Mouse (Mus musculus): ENCODE results near the gene Atp8a1. TPM values are rescaled to one million over a fixed set of nuclear protein-coding genes. Genes with fewer than 3 reads are reported as not detected.

Gene Atp8a1
- polyA plus RNA-seq, 1 experiment from 2014 or later, result 17.0 TPM

DNA sequence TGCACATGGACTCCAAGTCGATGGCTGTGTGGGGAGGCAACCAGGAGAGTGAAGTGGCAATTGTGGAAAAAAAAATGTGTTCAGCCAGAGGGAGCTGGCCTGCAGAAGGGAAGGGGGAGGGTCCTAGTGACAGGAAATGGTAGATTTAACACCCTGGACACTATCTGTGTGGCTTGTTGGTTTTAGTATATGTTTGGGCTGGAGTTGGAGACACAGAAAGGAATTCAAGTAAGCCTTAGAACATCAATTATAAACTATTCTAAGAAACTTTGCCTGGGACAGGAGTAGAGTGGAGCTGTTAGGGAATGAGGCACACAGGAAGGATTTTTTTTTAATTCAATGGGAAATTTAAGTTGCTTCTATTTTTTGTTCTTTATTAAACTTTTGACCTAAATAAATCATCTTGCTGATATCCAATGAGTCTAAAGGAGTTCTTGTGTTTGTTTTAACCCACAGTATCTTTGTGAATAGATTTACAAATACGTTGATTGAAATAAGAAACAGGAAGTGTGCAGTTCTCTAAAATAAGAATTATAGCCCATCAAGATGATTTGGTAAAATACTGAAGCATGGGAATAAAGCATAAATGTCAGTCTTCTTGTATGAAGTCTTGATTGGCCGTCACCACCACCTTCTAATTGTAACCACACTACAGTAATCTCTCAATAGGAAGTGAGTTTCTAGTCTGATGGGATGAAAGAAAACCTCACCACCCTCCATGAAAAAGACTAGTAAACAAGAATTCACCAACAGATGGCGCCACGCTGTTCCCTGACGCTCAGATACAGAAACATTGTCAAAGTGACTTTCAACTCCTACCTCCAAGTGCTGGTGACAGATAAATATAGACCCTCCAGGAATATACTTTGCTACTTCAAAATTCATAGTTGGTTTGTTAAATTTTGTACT lies 267.3 kb downstream of the Atp8a1 start:
- no peak overlapping the region for H3K27ac ChIP-seq
- no peaks in the 10 kb centered on the region for H3K9me3 ChIP-seq
- DNase-seq (ENCODE audit: low spot score), result no peak
- H3K4me1 ChIP-seq (replicated peaks), result no peaks in the 10 kb centered on the region
- H3K4me3 ChIP-seq, result no peak overlapping the region
- no peaks in the 10 kb centered on the region for H3K36me3 ChIP-seq
- H3K27me3 ChIP-seq (ENCODE audit: insufficient read depth, poor library complexity, severe bottlenecking), result no peaks in the 10 kb centered on the region
- WGBS, result 50% methylated on average over 6 of the region's 6 CpGs

DNA sequence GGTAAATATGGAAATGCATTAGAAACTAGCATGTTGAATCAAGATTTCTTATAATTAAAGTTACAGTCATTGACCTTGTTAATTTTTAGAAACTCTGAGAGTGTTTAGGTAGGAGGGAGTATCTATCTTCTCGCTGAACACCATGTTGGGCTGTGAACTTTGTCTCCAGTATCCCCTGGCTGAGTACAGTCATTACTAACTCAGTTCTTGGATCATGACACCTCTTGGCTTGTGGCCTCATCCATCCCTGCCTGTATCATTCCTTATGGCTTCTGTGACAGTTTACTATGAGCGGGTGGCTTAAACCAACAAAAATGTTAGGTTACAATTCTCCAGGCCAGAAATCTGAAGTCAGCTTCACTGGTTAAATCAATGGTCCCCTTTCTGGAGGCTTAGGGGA lies 271.5 kb downstream of the Atp8a1 start:
- Histone ChIP-seq H3K36me3 (no peaks in the 10 kb centered on the region), H3K27ac (no peak overlapping the region), H3K4me3 (no peak overlapping the region), H3K27me3 (ENCODE audit: insufficient read depth, poor library complexity, severe bottlenecking) (no peaks in the 10 kb centered on the region), H3K9me3 (no peaks in the 10 kb centered on the region), H3K4me1 (replicated peaks) (no peaks in the 10 kb centered on the region)
- DNase-seq (ENCODE audit: low spot score), result no peak
- WGBS, result 86% methylated on average over 2 of the region's 2 CpGs

DNA sequence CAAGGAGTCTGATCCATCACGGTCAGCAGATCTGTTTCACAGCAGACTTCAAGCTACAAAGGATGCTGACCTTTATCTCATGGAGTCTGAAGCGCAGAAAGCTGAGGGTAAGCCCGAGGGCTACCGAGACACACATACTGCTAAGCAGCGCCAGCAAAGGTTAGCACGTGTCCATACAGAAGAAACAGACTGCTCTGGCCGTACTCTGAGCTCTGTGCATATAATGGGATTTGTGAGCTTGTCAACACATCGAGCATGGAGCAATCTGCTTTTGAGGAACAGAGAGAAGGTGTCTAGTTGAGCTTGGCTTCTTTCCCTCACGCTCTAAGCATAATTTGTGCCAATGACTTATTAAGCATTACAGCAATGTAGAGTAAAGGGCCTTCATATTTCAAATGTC lies 273.2 kb downstream of the Atp8a1 start:
- whole genome bisulfite sequencing, result 89% methylated on average over 9 of the region's 9 CpGs
- H3K36me3 ChIP-seq, result no peaks in the 10 kb centered on the region

DNA sequence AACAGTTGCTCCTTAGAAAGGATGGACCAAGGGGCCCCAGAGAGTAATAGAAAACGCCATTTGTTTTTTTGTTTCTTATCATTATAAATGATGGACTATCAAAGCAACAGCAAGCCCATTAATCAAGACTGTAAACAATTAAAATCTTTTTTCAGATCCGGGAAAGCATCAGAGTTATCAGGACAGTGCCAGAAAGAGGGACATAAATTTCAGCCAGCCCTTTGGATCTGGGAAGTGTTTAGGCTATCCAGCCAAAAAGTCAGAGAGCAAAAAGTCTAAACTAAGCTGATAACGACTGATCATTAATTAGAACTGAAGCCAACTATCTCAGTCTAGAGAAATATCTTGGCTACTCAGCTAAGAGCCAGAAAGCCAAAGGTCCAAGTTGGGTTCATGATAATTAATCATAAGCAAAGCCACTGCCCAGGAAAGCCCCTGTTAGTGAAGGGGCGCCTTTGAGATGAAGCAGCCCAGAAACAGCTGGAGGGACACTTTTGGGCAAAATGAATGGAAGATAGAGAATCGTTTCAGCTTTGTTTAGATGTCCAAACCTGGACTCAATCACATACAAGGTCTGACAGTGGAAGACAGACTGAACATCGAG lies 274.6 kb downstream of the Atp8a1 start:
- Histone ChIP-seq H3K36me3 (no peaks in the 10 kb centered on the region), H3K9me3 (no peaks in the 10 kb centered on the region), H3K27ac (no peak overlapping the region), H3K4me3 (no peak overlapping the region), H3K4me1 (replicated peaks) (no peaks in the 10 kb centered on the region), H3K27me3 (ENCODE audit: insufficient read depth, poor library complexity, severe bottlenecking) (no peaks in the 10 kb centered on the region)
- 83% methylated on average over 6 of the region's 6 CpGs for WGBS
- DNase-seq (ENCODE audit: low spot score), result no peak

More for the DNA sequence above, 273.2 kb downstream of the Atp8a1 start:
- Histone ChIP-seq H3K9me3 (no peaks in the 10 kb centered on the region), H3K27ac (no peak overlapping the region), H3K4me3 (no peak overlapping the region), H3K27me3 (ENCODE audit: insufficient read depth, poor library complexity, severe bottlenecking) (no peaks in the 10 kb centered on the region), H3K4me1 (replicated peaks) (no peaks in the 10 kb centered on the region)
- no peak for DNase-seq (ENCODE audit: low spot score)

Other genes with a start within 250 kb of the Atp8a1 start
- gene Shisa3, start 239.6 kb downstream of the Atp8a1 start, polyA plus RNA-seq (2016; fragmentation: Nextera tagmentation; extraction: Ambion mirVana), result 6.7 and 7.3 TPM in 2 replicates
- gene Gm5108, start 94.2 kb upstream of the Atp8a1 start, polyA plus RNA-seq (2016; fragmentation: Nextera tagmentation; extraction: Ambion mirVana), result not detected in 2 replicates
- not detected in 2 replicates for gene Gm21905, start 99.0 kb upstream of the Atp8a1 start, polyA plus RNA-seq (2016; fragmentation: Nextera tagmentation; extraction: Ambion mirVana)
- gene Grxcr1, start 184.4 kb upstream of the Atp8a1 start, polyA plus RNA-seq (2016; fragmentation: Nextera tagmentation; extraction: Ambion mirVana), result 0.15 TPM in 1 of 2 replicates, not detected in the other